Mouse (Mus musculus) embryonic facial prominence, embryonic 15.5 days (tissue): ENCODE data around the gene Birc3. TPM values are rescaled to one million over a fixed set of nuclear protein-coding genes. Genes with fewer than 3 reads are reported as not detected.

Experiments
- ATAC-seq: fragments of 200-750 bp; cut with Nextera tagmentation; 2 replicates; pipeline ENCODE4 v1.8.0; 2017; ENCODE audit warnings: low read depth, moderate TSS enrichment; ENCODE audit not compliant: insufficient number of reproducible peaks, low FRiP score, low TSS enrichment
- H3K27ac ChIP-seq: fragments of 300-500 bp; sonication (generic); replicated peaks from 2 replicates; pipeline ENCODE4 v1.5.1; 2015; ENCODE audit warnings: mild to moderate bottlenecking, inconsistent platforms
- H3K27me3 ChIP-seq: fragments of 300-500 bp; sonication (generic); 2 replicates; pipeline ENCODE4 v1.6.1; 2015; ENCODE audit warnings: inconsistent platforms
- H3K36me3 ChIP-seq: fragments of 300-500 bp; sonication (generic); 2 replicates; pipeline ENCODE4 v1.6.1; 2015; ENCODE audit warnings: mild to moderate bottlenecking, inconsistent platforms
- H3K4me1 ChIP-seq: fragments of 300-500 bp; sonication (generic); 2 replicates; pipeline ENCODE4 v1.6.1; 2015; ENCODE audit warnings: inconsistent platforms
- H3K4me2 ChIP-seq: fragments of 300-500 bp; sonication (generic); replicated peaks from 2 replicates; pipeline ENCODE4 v1.6.1; 2015; ENCODE audit warnings: mild to moderate bottlenecking, inconsistent platforms
- H3K4me3 ChIP-seq: fragments of 300-500 bp; sonication (generic); replicated peaks from 2 replicates; pipeline ENCODE4 v1.5.1; 2015; ENCODE audit warnings: mild to moderate bottlenecking, inconsistent platforms
- H3K9ac ChIP-seq: fragments of 300-500 bp; sonication (generic); 2 replicates; pipeline ENCODE4 v1.6.1; 2015; ENCODE audit warnings: inconsistent platforms
- H3K9me3 ChIP-seq: fragments of 300-500 bp; sonication (generic); replicated peaks from 2 replicates; pipeline ENCODE4 v1.6.1; 2016; ENCODE audit warnings: inconsistent platforms
- WGBS: fragments of 180-500 bp; shearing (Covaris S2); methylation state at CpG from one replicate; pipeline ENCODE4 v1.1.7; 2015; 5-methylcytosine and 5-hydroxymethylcytosine counted together
- polyA plus RNA-seq: library from polyadenylated mRNA; unstranded; fragments of >200 nt; fragmentation: Nextera tagmentation; extraction: Ambion mirVana; gene quantifications from 2 replicates; pipeline ENCODE4 v1.2.1, GENCODE M21; 2015

Gene Birc3
- polyA plus RNA-seq, 1 experiment from 2014 or later: 15.2 TPM

- no peak for ATAC-seq
- Histone ChIP-seq H3K4me3 (peak overlapping the region; percentile 72), H3K4me1 (peaks cover 12% of the 10 kb centered on the region), H3K27me3 (no peaks in the 10 kb centered on the region), H3K27ac (peak overlapping the region; percentile 98), H3K4me2 (peak overlapping the region; percentile 57), H3K36me3 (peaks cover 12% of the 10 kb centered on the region), H3K9me3 (no peaks in the 10 kb centered on the region), H3K9ac (peak overlapping the region; percentile 89)
- WGBS: 7% methylated on average over 14 of the region's 14 CpGs
These were observed 35.1 kb downstream of the Birc3 start for GRCm38 (mm10) chr9:7837806-7838440.

GRCm38 (mm10) chr9:7836905-7837805 lies 35.8 kb downstream of the Birc3 start, which contains the start of gene Birc2:
Birc2 (minus strand) TSS chr9:7837064.
- peak; percentile 97 for ATAC-seq
- peak within 1 kb of the TSS; percentile 72 for H3K4me3 ChIP-seq
- under 1% methylated on average over 68 of the region's 68 CpGs for WGBS
- peaks cover 12% of the 10 kb centered on the region for H3K36me3 ChIP-seq
- no peaks in the 10 kb centered on the region for H3K9me3 ChIP-seq
- H3K9ac ChIP-seq: peak within 1 kb of the TSS; percentile 89
- H3K27me3 ChIP-seq: no peaks in the 10 kb centered on the region
- peaks cover 12% of the 10 kb centered on the region for H3K4me1 ChIP-seq
- H3K4me2 ChIP-seq: peak within 1 kb of the TSS; percentile 57
- H3K27ac ChIP-seq: peak within 1 kb of the TSS; percentile 98

GRCm38 (mm10) chr9:7836331-7836730 lies 36.7 kb downstream of the Birc3 start:
- Histone ChIP-seq H3K4me3 (peak overlapping the region; percentile 72), H3K9ac (peak overlapping the region; percentile 89), H3K9me3 (no peaks in the 10 kb centered on the region), H3K27me3 (no peaks in the 10 kb centered on the region), H3K4me1 (peaks cover 12% of the 10 kb centered on the region), H3K4me2 (peak overlapping the region; percentile 57), H3K27ac (peak overlapping the region; percentile 98), H3K36me3 (peaks cover 12% of the 10 kb centered on the region)
- ATAC-seq: no peak
- WGBS: under 1% methylated on average over 16 of the region's 16 CpGs

- Histone ChIP-seq H3K9me3 (no peaks in the 10 kb centered on the region), H3K4me1 (peaks cover 12% of the 10 kb centered on the region), H3K27ac (no peak overlapping the region), H3K4me2 (no peak overlapping the region), H3K27me3 (no peaks in the 10 kb centered on the region), H3K36me3 (peaks cover 12% of the 10 kb centered on the region), H3K9ac (no peak overlapping the region), H3K4me3 (no peak overlapping the region)
- 87% methylated on average over 1 of the region's 1 CpGs for WGBS
- ATAC-seq: no peak
These were observed 37.7 kb downstream of the Birc3 start for GRCm38 (mm10) chr9:7835302-7835701.

GRCm38 (mm10) chr9:7833421-7833820 lies 39.6 kb downstream of the Birc3 start:
- H3K4me3 ChIP-seq: no peak overlapping the region
- H3K4me1 ChIP-seq: peaks cover 19% of the 10 kb centered on the region
- no peaks in the 10 kb centered on the region for H3K27me3 ChIP-seq
- no peak for ATAC-seq
- peak overlapping the region; percentile 32; the same call in 1 of the 2 replicates for H3K4me2 ChIP-seq
- no peaks in the 10 kb centered on the region for H3K9me3 ChIP-seq
- no peak overlapping the region for H3K9ac ChIP-seq
- peaks cover 12% of the 10 kb centered on the region for H3K36me3 ChIP-seq
- no peak overlapping the region for H3K27ac ChIP-seq
- WGBS: 87% methylated on average over 6 of the region's 6 CpGs

- Histone ChIP-seq H3K4me1 (peaks cover 19% of the 10 kb centered on the region), H3K4me2 (no peak overlapping the region), H3K27ac (no peak overlapping the region), H3K27me3 (no peaks in the 10 kb centered on the region), H3K36me3 (peaks cover 20% of the 10 kb centered on the region), H3K9ac (no peak overlapping the region), H3K9me3 (no peaks in the 10 kb centered on the region), H3K4me3 (no peak overlapping the region)
- ATAC-seq: no peak
- 80% methylated on average over 9 of the region's 9 CpGs for WGBS
These were observed 43.2 kb downstream of the Birc3 start for GRCm38 (mm10) chr9:7829531-7830528.

GRCm38 (mm10) chr9:7828706-7829105 lies 44.3 kb downstream of the Birc3 start:
- 88% methylated on average over 4 of the region's 4 CpGs for WGBS
- no peaks in the 10 kb centered on the region for H3K9me3 ChIP-seq
- H3K36me3 ChIP-seq: peaks cover 18% of the 10 kb centered on the region
- H3K4me1 ChIP-seq: peaks cover 13% of the 10 kb centered on the region
- no peak overlapping the region for H3K9ac ChIP-seq
- H3K4me3 ChIP-seq: no peak overlapping the region
- H3K27ac ChIP-seq: no peak overlapping the region
- no peak overlapping the region for H3K4me2 ChIP-seq
- H3K27me3 ChIP-seq: no peaks in the 10 kb centered on the region
- no peak for ATAC-seq

GRCm38 (mm10) chr9:7824916-7825315 lies 48.1 kb downstream of the Birc3 start:
- Histone ChIP-seq H3K27me3 (no peaks in the 10 kb centered on the region), H3K4me2 (no peak overlapping the region), H3K27ac (no peak overlapping the region), H3K9ac (no peak overlapping the region), H3K9me3 (no peaks in the 10 kb centered on the region), H3K4me3 (no peak overlapping the region), H3K36me3 (peaks cover 33% of the 10 kb centered on the region), H3K4me1 (0 out of 2 replicates have a peak, but pooled peaks cover 4% of the 10 kb centered on the region)
- no peak for ATAC-seq
- 85% methylated on average over 5 of the region's 5 CpGs for WGBS

- Histone ChIP-seq H3K36me3 (peaks cover 45% of the 10 kb centered on the region), H3K9me3 (no peaks in the 10 kb centered on the region), H3K27ac (no peak overlapping the region), H3K9ac (no peak overlapping the region), H3K27me3 (no peaks in the 10 kb centered on the region), H3K4me1 (no peaks in the 10 kb centered on the region), H3K4me3 (no peak overlapping the region), H3K4me2 (no peak overlapping the region)
- ATAC-seq: no peak
- WGBS: 72% methylated on average over 3 of the region's 3 CpGs
These were observed 50.2 kb downstream of the Birc3 start for GRCm38 (mm10) chr9:7822758-7823157.

GRCm38 (mm10) chr9:7805101-7805506 lies 67.9 kb downstream of the Birc3 start:
- WGBS: 65% methylated on average over 5 of the region's 5 CpGs
- Histone ChIP-seq H3K9ac (no peak overlapping the region), H3K27me3 (no peaks in the 10 kb centered on the region), H3K4me3 (no peak overlapping the region), H3K27ac (no peak overlapping the region), H3K4me2 (no peak overlapping the region), H3K9me3 (no peaks in the 10 kb centered on the region), H3K36me3 (no peaks in the 10 kb centered on the region), H3K4me1 (no peaks in the 10 kb centered on the region)
- no peak for ATAC-seq
